Mouse (Mus musculus) midbrain, embryonic 16.5 days (tissue): Measurements from ENCODE around the gene Tcstv1. TPM values are rescaled to one million over a fixed set of nuclear protein-coding genes. Genes with fewer than 3 reads are reported as not detected.
"Not testable (repeated sequence)": the region's sequence is repeated elsewhere in the genome, so short reads cannot be mapped to it uniquely, and the experiment has no call there.

ENCODE experiments used
- ATAC-seq: fragments of 200-750 bp; cut with Nextera tagmentation; 2 replicates; pipeline ENCODE4 v1.8.0; 2017; ENCODE audit warnings: moderate TSS enrichment
- H3K27ac ChIP-seq: fragments of 300-500 bp; sonication (generic); 2 replicates; pipeline ENCODE4 v1.5.1; 2014; ENCODE audit warnings: mild to moderate bottlenecking, low read length, mixed read lengths
- H3K27me3 ChIP-seq: fragments of 300-500 bp; sonication (generic); 2 replicates; pipeline ENCODE4 v1.6.1; 2014; ENCODE audit warnings: low read depth, low read length, mixed read lengths; ENCODE audit not compliant: control insufficient read depth, insufficient read depth
- H3K36me3 ChIP-seq: fragments of 300-500 bp; sonication (generic); 2 replicates; pipeline ENCODE4 v1.6.1; 2014; ENCODE audit warnings: mild to moderate bottlenecking, low read length, moderate library complexity, mixed read lengths; ENCODE audit not compliant: control insufficient read depth, insufficient read depth
- H3K4me1 ChIP-seq: fragments of 300-500 bp; sonication (generic); 2 replicates; pipeline ENCODE4 v1.6.1; 2014; ENCODE audit warnings: mild to moderate bottlenecking, low read length, mixed read lengths; ENCODE audit not compliant: control insufficient read depth, insufficient read depth
- H3K4me2 ChIP-seq: fragments of 300-500 bp; sonication (generic); 2 replicates; pipeline ENCODE4 v1.6.1; 2014; ENCODE audit warnings: mild to moderate bottlenecking, low read length, mixed read lengths
- H3K4me3 ChIP-seq: fragments of 300-500 bp; sonication (generic); 2 replicates; pipeline ENCODE4 v1.5.1; 2014; ENCODE audit warnings: low read depth, mild to moderate bottlenecking, low read length, moderate library complexity, mixed read lengths
- H3K9ac ChIP-seq: fragments of 300-500 bp; sonication (generic); 2 replicates; pipeline ENCODE4 v1.6.1; 2014; ENCODE audit warnings: low read depth, low read length, mixed read lengths
- H3K9me3 ChIP-seq: fragments of 300-500 bp; sonication (generic); replicated peaks from 2 replicates; pipeline ENCODE4 v1.6.1; 2014; ENCODE audit warnings: mild to moderate bottlenecking, low read length, mixed read lengths; ENCODE audit not compliant: control insufficient read depth, poor library complexity, severe bottlenecking
- WGBS: fragments of 180-500 bp; shearing (Covaris S2); extraction: QIAGEN DNeasy Blood & Tissue Kit; methylation state at CpG from one replicate; pipeline ENCODE4 v1.1.7; 2014; 5-methylcytosine and 5-hydroxymethylcytosine counted together
- polyA plus RNA-seq: library from polyadenylated mRNA; unstranded; fragments of >200 nt; fragmentation: Nextera tagmentation; extraction: Ambion mirVana; gene quantifications from 2 replicates; pipeline ENCODE4 v1.2.1, GENCODE M21; 2015

Tcstv1 gene
- not detected in 2 replicates for polyA plus RNA-seq

DNA sequence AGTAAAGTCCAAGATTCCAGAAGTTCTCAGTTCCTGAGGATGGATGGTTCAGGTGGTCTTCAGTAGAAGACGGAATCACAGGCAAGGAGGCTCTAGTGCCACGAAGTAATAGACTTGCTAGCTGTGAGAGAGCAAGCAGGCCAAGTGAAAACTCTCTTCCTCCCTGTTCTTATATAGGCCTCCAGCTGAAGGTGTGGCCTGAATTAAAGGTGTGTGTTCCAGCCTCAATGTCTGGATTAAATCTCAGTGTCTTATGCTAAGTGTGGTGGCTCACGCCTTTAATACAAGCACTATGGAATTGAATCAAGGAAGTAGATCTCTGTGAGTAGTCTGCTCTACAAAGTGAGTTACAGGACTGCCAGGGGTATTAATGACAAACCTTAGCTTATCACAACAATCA is at the start of gene Tcstv1:
Tcstv1 (minus strand) TSS at position 101 of the 400 bp plus-strand sequence.
- not testable (repeated sequence) for H3K27ac ChIP-seq, H3K36me3 ChIP-seq, H3K4me2 ChIP-seq, H3K9ac ChIP-seq, H3K27me3 ChIP-seq, H3K4me3 ChIP-seq, ATAC-seq, H3K4me1 ChIP-seq, H3K9me3 ChIP-seq
- WGBS, result 88% methylated on average over 3 of the region's 3 CpGs

DNA sequence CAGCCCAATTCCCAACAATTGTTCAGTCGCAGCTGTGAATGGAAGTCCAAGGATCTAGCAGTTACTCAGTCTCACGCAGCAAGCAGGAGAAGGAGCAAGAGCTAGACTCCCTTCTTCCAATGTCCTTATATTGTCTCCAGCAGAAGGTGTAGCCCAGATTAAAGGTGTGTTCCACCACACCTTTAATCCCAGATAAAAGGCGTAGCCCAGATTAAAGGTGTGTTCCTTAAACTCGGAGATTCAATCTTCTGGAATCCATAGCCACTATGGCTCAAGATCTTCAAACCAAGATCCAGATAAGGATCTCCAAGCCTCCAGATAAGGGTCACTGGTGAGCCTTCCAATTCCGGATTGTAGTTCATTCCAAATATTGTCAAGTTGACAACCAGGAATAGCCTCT is 34.6 kb upstream of the Tcstv1 start, which contains the start of gene Gm21761:
Gm21761 (minus strand) TSS at position 101 of the 400 bp plus-strand sequence.
- not testable (repeated sequence) for H3K27ac ChIP-seq, ATAC-seq, H3K9me3 ChIP-seq, H3K4me3 ChIP-seq, H3K4me2 ChIP-seq, H3K36me3 ChIP-seq, H3K9ac ChIP-seq, H3K27me3 ChIP-seq, H3K4me1 ChIP-seq
- no CpG with 5 or more reads among the region's 5 CpGs for WGBS

DNA sequence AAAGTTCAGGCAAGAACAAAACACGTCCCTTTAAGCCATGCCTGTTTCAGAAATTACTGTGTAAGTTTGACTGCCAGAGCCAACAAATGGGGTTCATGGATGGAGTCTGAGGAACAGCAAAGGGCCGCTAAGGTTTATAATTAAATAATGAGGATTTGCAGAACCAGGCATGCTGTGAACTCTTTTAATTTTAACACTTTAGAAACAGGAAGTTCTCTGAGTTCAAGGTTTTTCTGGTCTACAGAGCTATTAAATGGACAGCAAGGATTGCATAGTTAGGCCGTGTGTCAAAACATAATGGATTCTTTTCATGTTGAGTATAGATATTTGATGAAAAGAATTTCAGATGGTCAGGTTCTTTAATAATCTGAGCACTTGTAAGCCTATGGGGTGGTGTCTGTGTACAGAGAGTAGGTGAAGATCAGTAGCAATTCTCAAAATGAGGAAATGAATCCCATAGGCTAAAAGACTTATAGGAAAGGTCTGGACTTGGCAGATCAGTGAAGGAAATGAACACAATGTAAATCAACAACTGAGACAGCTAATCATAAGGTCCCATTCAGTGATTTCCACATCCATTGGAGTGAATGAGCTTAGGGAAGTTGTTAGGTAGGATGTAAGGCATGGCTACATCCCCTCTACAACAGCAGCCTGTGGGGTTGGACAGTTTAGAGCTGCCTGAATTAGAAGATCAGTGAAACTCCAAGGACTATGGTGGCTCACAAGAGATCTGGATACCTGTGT is 30.2 kb upstream of the Tcstv1 start:
- WGBS, result 81% methylated on average over 2 of the region's 3 CpGs
- not testable (repeated sequence) for H3K27me3 ChIP-seq, H3K27ac ChIP-seq, H3K4me3 ChIP-seq, ATAC-seq, H3K9ac ChIP-seq, H3K9me3 ChIP-seq, H3K36me3 ChIP-seq, H3K4me2 ChIP-seq, H3K4me1 ChIP-seq

DNA sequence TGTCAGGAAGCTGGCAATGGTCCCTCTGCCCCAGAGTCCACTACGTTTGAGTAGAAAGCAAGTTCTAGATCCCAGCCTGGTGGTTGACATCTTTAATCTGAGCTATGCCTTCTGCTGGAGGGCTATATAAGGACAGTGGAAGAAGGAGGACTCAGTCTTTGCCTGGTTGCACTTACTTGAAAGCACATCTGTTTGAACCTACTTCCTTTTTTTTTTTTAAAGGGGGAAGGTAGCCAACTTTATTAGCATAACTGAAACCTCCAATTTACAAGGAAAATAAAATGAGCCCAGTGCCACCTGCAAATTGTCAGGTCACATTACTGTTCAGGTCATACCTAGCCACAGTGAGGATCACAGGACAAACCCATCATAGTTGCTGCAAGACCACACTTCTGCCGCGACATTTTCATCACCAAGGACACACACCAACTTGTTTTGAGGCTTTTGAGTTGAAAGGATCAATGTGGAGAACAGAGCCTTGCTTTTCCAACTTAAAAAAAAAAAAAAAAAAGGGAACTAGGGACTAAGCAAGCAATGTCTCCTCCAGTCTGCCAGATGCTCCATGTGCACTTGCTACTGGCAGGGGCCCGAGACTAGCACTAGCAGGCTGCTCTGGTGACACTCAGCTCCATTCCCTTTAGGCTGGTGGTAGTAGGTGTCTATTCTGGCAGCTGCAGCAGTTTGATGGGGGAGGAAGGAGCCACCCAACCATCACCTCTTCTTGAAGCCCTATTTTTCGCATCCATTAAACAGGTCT is 22.6 kb upstream of the Tcstv1 start:
- not testable (repeated sequence) for H3K4me2 ChIP-seq, H3K27ac ChIP-seq, H3K4me3 ChIP-seq, H3K9ac ChIP-seq, H3K27me3 ChIP-seq, H3K9me3 ChIP-seq, ATAC-seq, H3K36me3 ChIP-seq, H3K4me1 ChIP-seq
- WGBS, result 85% methylated on average over 4 of the region's 5 CpGs

DNA sequence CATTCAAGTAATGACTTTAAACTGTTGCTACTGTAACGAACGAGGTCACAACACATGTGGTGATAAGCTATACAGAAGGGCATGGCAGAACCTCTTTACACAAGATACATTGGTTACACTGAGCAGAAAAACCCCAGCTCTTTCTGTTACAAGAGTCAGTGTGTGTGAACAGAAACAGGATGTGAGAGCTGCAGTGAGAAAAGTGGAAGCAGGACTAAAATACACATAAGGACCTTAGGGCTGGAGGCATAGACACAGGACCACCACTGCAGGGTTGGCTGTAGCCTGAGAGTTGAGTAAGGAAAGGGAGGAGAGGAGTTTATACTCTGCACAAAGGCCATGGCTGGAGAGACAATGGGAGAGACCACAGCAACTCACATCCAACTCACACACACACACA is 21.9 kb upstream of the Tcstv1 start:
- H3K9me3 ChIP-seq, H3K27ac ChIP-seq, H3K9ac ChIP-seq, H3K4me3 ChIP-seq, ATAC-seq, H3K4me2 ChIP-seq, H3K36me3 ChIP-seq, H3K27me3 ChIP-seq, H3K4me1 ChIP-seq: not testable (repeated sequence)
- WGBS, result 77% methylated on average over 2 of the region's 2 CpGs

DNA sequence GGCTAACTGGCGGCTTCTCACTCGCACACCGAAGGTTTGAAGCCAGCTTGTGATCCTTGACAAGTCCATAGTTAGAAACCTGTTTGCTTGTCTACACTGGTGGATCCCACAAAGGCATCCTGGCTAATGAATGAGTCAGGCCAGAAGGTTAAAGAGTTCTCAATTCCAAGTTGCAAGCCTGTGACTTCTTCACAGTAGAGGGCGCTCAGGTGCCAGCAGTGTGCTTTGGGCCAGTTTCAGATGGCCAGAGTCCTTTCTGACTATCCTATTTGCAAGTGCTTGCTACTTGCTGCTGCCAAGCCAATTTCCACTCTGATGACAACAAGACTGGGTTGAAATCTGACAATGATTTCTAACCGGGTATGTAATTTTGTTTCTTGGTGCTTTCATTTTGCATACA is 4.0 kb upstream of the Tcstv1 start:
- not testable (repeated sequence) for H3K4me3 ChIP-seq, ATAC-seq, H3K9me3 ChIP-seq, H3K27ac ChIP-seq, H3K9ac ChIP-seq, H3K27me3 ChIP-seq, H3K4me2 ChIP-seq, H3K36me3 ChIP-seq, H3K4me1 ChIP-seq
- 60% methylated on average over 4 of the region's 5 CpGs for WGBS

DNA sequence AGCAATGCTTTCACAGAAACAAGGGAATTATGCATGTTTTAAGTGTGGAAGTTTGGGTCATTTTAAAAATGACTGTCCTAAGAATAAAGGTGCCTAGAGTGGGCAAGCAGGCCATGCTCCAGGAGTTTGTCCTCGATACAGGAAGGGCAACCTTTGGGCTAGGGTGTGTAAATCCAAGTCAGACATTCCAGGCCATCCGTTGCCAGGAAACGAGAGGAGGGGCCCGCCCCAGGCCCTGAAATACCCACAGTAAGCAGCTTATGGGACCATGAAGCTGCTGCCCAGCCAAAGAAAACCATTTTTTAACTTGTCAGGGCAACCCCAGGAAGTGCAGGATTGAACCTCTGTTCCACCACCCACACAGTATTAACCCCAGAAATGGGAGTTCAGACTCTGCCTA is 7.7 kb downstream of the Tcstv1 start:
- not testable (repeated sequence) for ATAC-seq, H3K27me3 ChIP-seq, H3K9ac ChIP-seq

DNA sequence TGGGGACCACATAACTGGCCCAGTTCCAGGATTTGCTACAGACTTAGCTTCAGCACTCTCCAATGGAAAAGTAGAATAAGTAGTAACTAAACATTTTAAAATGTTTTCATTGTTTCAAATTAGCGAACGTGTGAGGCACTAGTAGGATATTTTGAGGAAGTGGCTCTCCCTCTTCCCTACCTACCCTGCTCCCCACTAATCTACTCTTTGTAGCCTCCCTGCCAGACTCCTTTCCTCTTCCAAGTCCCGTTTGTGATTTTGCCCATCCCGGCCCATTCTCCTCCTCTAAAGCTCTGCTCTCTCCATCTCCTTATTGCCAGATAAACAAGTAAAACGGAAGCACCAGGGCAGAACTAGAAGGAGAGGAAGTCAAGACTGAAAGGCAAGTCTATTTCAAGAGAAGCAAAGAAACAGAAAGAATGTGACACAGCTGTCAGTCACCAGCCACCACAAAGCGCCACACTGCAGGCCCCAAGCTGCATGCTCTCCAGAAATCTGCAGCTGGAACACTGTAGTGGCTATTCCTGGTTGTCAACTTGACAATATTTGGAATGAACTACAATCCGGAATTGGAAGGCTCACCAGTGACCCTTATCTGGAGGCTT is 30.1 kb downstream of the Tcstv1 start:
- not testable (repeated sequence) for H3K36me3 ChIP-seq, H3K4me3 ChIP-seq, H3K4me2 ChIP-seq, H3K27me3 ChIP-seq, H3K9ac ChIP-seq, H3K4me1 ChIP-seq, H3K27ac ChIP-seq, H3K9me3 ChIP-seq, ATAC-seq
- 83% methylated on average over 6 of the region's 7 CpGs for WGBS

More for the DNA sequence above, 7.7 kb downstream of the Tcstv1 start:
- not testable (repeated sequence) for H3K4me1 ChIP-seq, H3K4me2 ChIP-seq, H3K36me3 ChIP-seq, H3K4me3 ChIP-seq, H3K27ac ChIP-seq, H3K9me3 ChIP-seq
- 23% methylated on average over 4 of the region's 4 CpGs for WGBS

DNA sequence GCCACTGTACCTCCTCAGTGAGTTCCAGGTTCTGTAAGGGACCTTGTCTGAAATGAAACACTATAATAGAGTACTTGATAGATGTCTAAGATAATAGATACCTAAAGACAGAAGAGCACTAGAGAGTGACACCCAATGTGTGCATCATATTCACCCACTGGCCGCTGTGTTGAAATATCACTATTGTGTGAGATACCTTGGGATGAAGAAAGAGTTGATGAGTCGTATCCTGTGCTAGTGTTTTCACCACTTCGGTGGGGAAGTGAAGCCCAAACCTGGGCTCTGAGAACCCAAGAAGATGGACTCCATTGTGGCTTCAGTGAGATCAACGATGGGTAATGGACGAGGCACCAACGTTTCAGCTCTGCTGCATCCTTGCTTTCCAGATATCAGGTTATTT is 32.2 kb downstream of the Tcstv1 start:
- ATAC-seq, H3K9ac ChIP-seq, H3K4me2 ChIP-seq, H3K9me3 ChIP-seq, H3K4me1 ChIP-seq, H3K27ac ChIP-seq, H3K4me3 ChIP-seq, H3K36me3 ChIP-seq, H3K27me3 ChIP-seq: not testable (repeated sequence)
- WGBS, result no CpG with 5 or more reads among the region's 6 CpGs
